Mouse (Mus musculus) limb, embryonic 14.5 days (tissue): ENCODE results near the gene Rad51b. TPM values are rescaled to one million over a fixed set of nuclear protein-coding genes. Genes with fewer than 3 reads are reported as not detected.
A peak's percentile ranks its signal among the peaks of the same experiment; 100 is the strongest.
"Not testable (repeated sequence)": the region's sequence is repeated elsewhere in the genome, so short reads cannot be mapped to it uniquely, and the experiment has no call there.

ENCODE experiments used
- ATAC-seq: fragments of 200-750 bp; cut with Nextera tagmentation; 2 replicates; pipeline ENCODE4 v1.8.0; 2017; ENCODE audit warnings: low read depth, moderate number of reproducible peaks, moderate TSS enrichment; ENCODE audit not compliant: low FRiP score
- DNase-seq: peaks from one replicate; pipeline ENCODE4 v3.0.0-alpha.2; 2015; ENCODE audit warnings: low spot score
- H3K27ac ChIP-seq: fragments of 300-500 bp; sonication (generic); replicated peaks from 2 replicates; pipeline ENCODE4 v1.5.1; 2014; ENCODE audit warnings: low read depth, mild to moderate bottlenecking, low read length, moderate library complexity, mixed read lengths
- H3K27me3 ChIP-seq: fragments of 300-500 bp; sonication (generic); 2 replicates; pipeline ENCODE4 v1.6.1; 2014; ENCODE audit warnings: low read length, mixed read lengths; ENCODE audit not compliant: control insufficient read depth, insufficient read depth
- H3K36me3 ChIP-seq: fragments of 300-500 bp; sonication (generic); 2 replicates; pipeline ENCODE4 v1.6.1; 2014; ENCODE audit warnings: mild to moderate bottlenecking, low read length, moderate library complexity, mixed read lengths; ENCODE audit not compliant: control insufficient read depth, insufficient read depth
- H3K4me1 ChIP-seq: fragments of 300-500 bp; sonication (generic); 2 replicates; pipeline ENCODE4 v1.6.1; 2014; ENCODE audit warnings: antibody characterized with exemption, low read length, mixed read lengths; ENCODE audit not compliant: control insufficient read depth, insufficient read depth
- H3K4me2 ChIP-seq: fragments of 300-500 bp; sonication (generic); replicated peaks from 2 replicates; pipeline ENCODE4 v1.6.1; 2014; ENCODE audit warnings: low read depth, mild to moderate bottlenecking, low read length, moderate library complexity; ENCODE audit not compliant: severe bottlenecking
- H3K4me3 ChIP-seq: fragments of 300-500 bp; sonication (generic); replicated peaks from 2 replicates; pipeline ENCODE4 v1.5.1; 2014; ENCODE audit warnings: low read length
- H3K9ac ChIP-seq: fragments of 300-500 bp; sonication (generic); 2 replicates; pipeline ENCODE4 v1.6.1; 2014; ENCODE audit warnings: mild to moderate bottlenecking, low read depth, low read length, moderate library complexity; ENCODE audit not compliant: severe bottlenecking
- H3K9me3 ChIP-seq: fragments of 300-500 bp; sonication (generic); 2 replicates; pipeline ENCODE4 v1.6.1; 2016; ENCODE audit warnings: low read length; ENCODE audit not compliant: control insufficient read depth
- POLR2A ChIP-seq: fragments of 200-500 bp; IDR thresholded peaks from 2 replicates; pipeline ENCODE4 v1.8.0; 2012; ENCODE audit warnings: inconsistent platforms, mild to moderate bottlenecking, moderate library complexity, borderline replicate concordance; ENCODE audit not compliant: insufficient read depth, insufficient read length; ENCODE audit errors: extremely low read depth
- WGBS: fragments of 180-500 bp; shearing (Covaris S2); extraction: QIAGEN DNeasy Blood & Tissue Kit; methylation state at CpG from one replicate; pipeline ENCODE4 v1.1.7; 2014; 5-methylcytosine and 5-hydroxymethylcytosine counted together
- polyA plus RNA-seq, 2 experiments: library from polyadenylated mRNA; depleted of rRNA in 1 of 2; stranded (reverse) in 1 of 2; unstranded in 1 of 2; fragments of >200 nt; fragmentation: Nextera tagmentation in 1 of 2; extraction: Ambion mirVana in 1 of 2; gene quantifications; 2 replicates each; pipeline versions ENCODE4 v1.2.1 to v1.2.3; 2012 to 2014

The Rad51b gene
- polyA plus RNA-seq, 2 experiments = 3.2 to 5.7 TPM

- DNase-seq (no peak), ATAC-seq (no peak)
- Histone ChIP-seq H3K4me3 (no peak overlapping the region), H3K9me3 (no peaks in the 10 kb centered on the region), H3K9ac (no peak overlapping the region), H3K36me3 (no peaks in the 10 kb centered on the region), H3K4me2 (no peak overlapping the region), H3K4me1 (no peaks in the 10 kb centered on the region), H3K27ac (no peak overlapping the region), H3K27me3 (no peaks in the 10 kb centered on the region)
- 87% methylated on average over 4 of the region's 4 CpGs for WGBS
- TF ChIP-seq POLR2A = no peak
Measured at GRCm38 (mm10) chr12:79313721-79314120, 16.6 kb downstream of the Rad51b start.

- Histone ChIP-seq H3K27me3 (no peaks in the 10 kb centered on the region), H3K9me3 (no peaks in the 10 kb centered on the region), H3K36me3 (no peaks in the 10 kb centered on the region), H3K4me2 (no peak overlapping the region), H3K4me3 (no peak overlapping the region), H3K9ac (no peak overlapping the region), H3K4me1 (no peaks in the 10 kb centered on the region), H3K27ac (no peak overlapping the region)
- no peak for DNase-seq
- no peak for ATAC-seq
- 81% methylated on average over 5 of the region's 5 CpGs for WGBS
- TF ChIP-seq POLR2A = no peak
Measured at GRCm38 (mm10) chr12:79317339-79317738, 20.3 kb downstream of the Rad51b start.

- no peak for DNase-seq
- Histone ChIP-seq H3K4me2 (no peak overlapping the region), H3K9ac (no peak overlapping the region), H3K4me3 (no peak overlapping the region), H3K27ac (no peak overlapping the region), H3K9me3 (no peaks in the 10 kb centered on the region), H3K27me3 (no peaks in the 10 kb centered on the region), H3K4me1 (no peaks in the 10 kb centered on the region), H3K36me3 (no peaks in the 10 kb centered on the region)
- no peak for TF ChIP-seq POLR2A
- no peak for ATAC-seq
- 82% methylated on average over 5 of the region's 5 CpGs for WGBS
Measured at GRCm38 (mm10) chr12:79320895-79321294, 23.8 kb downstream of the Rad51b start.

DNA sequence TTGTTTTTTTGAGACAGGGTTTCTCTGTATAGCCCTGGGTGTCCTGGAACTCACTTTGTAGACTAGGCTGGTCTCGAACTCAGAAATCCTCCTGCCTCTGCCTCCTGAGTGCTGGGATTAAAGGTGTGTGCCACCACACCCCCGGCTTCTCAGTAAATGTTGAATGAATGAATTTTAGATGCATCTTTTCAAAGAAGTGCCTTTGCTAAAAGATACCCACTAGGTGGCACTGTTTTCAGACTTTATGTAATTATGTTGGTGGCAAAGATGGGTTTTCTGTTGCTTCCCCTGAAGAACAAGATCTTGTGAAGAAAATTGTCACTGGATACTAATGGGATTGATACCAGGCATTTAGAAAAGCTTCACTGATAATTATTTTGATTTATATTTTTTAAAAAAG is 25.5 kb downstream of the Rad51b start:
- not testable (repeated sequence) for ATAC-seq, H3K27ac ChIP-seq, H3K27me3 ChIP-seq, H3K9me3 ChIP-seq, H3K36me3 ChIP-seq, H3K9ac ChIP-seq, H3K4me1 ChIP-seq, H3K4me3 ChIP-seq, H3K4me2 ChIP-seq
- WGBS = 76% methylated on average over 2 of the region's 2 CpGs
- peak; percentile 84 for DNase-seq

DNA sequence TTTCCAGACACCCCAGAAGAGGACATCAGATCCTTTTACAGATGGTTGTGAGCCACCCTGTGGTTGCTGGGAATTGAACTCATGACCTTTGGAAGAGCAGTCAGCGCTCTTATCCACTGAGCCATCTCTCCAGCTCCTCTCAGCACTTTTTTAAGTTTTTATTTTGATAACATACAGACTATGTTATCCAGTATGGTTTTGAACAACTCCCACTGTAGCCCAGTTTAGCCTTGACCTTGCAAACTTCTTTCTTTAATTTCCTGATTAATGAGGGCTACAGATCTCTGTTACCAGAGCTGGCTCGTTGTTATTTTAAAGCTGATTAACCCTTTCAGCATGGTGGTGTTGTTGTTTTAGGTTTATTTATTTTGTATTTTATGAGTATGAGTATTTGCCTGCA is 29.2 kb downstream of the Rad51b start:
- H3K9ac ChIP-seq = no peak overlapping the region
- no peak overlapping the region for H3K4me2 ChIP-seq
- WGBS = 51% methylated on average over 2 of the region's 2 CpGs
- ATAC-seq (no peak), DNase-seq (no peak)
- H3K9me3 ChIP-seq = no peaks in the 10 kb centered on the region
- no peaks in the 10 kb centered on the region for H3K4me1 ChIP-seq
- H3K4me3 ChIP-seq = no peak overlapping the region
- no peak overlapping the region for H3K27ac ChIP-seq
- no peaks in the 10 kb centered on the region for H3K27me3 ChIP-seq
- no peak for TF ChIP-seq POLR2A
- no peaks in the 10 kb centered on the region for H3K36me3 ChIP-seq

DNA sequence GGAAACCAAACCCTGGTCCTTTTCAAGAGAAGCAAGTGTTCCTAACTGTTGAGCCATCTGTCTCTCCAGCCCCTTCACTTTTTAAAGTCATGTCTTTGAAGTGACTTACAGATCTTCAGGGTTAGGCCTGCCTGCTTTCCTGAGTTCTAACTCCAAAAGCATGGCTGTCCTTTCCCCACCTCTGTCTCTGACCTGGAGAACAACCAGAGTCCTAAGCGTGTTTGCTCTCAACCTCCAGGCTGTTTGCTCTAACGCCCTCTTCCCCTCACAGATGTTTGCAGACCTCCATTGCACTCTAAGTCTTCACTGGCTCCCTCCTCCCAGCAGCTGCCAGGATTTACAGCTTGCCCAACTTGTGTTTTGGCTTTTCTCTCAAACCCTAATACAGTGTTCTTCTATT is 29.7 kb downstream of the Rad51b start:
- 58% methylated on average over 2 of the region's 2 CpGs for WGBS

More for the DNA sequence above, 29.7 kb downstream of the Rad51b start:
- no peak overlapping the region for H3K27ac ChIP-seq
- no peak for TF ChIP-seq POLR2A
- H3K4me3 ChIP-seq = no peak overlapping the region
- ATAC-seq (no peak), DNase-seq (no peak)
- no peak overlapping the region for H3K4me2 ChIP-seq
- no peaks in the 10 kb centered on the region for H3K9me3 ChIP-seq
- no peaks in the 10 kb centered on the region for H3K4me1 ChIP-seq
- H3K36me3 ChIP-seq = no peaks in the 10 kb centered on the region
- H3K27me3 ChIP-seq = no peaks in the 10 kb centered on the region
- H3K9ac ChIP-seq = no peak overlapping the region
